Mouse (Mus musculus): ENCODE results near the gene Eif4e3.
A peak's percentile ranks its signal among the peaks of the same experiment; 100 is the strongest.

The Eif4e3 gene

DNA sequence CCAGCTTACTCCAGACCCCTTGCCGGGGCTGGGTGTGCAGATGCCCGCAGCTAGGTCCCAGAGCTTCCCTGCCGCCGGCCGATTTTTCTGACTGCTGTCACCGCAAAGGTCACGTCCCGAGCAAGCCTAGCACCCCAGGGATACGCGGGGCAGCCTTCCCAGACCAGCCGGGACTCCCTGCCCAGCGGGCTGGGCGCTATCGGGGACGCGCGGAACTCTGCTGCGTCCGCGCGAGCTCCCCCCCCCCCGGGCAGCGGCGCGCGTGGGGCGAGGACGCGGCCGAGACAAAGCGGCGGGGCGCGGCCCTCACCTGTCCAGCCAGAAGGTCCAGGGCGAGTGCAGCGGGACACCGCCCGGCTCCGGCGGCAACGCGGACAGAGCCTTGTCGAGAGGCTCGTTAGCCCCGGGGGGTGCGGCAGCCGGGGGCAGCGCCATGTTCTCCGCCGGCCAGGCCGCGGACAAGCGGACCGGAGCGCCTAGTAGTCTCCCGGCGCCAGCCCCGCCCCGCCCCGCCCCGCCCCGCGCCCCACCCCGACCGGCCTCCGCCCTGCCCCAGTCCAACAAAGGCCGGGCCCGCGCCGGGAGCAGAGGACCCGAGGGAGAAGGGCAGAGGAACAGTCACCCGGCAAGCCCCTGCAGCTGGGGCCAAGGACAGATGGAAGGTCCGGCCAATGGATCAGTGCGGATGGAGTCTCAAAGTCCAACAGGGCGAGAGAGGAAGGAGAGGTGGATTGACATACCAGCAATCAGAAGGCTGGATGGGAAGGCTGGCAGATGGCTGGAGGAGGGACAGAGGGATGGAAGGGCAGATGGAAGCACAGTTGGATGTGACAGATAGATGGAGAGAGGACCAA lies at the start of gene Eif4e3, which contains the start of gene Gm20696:
TSS of gene Eif4e3 (minus strand) at position 454 of the 854 bp plus-strand sequence.
TSS of gene Gm20696 (minus strand) at position 480 of the 854 bp plus-strand sequence.
- DNase-seq (ENCODE audit: inconsistent ontology term): peak; percentile 67

DNA sequence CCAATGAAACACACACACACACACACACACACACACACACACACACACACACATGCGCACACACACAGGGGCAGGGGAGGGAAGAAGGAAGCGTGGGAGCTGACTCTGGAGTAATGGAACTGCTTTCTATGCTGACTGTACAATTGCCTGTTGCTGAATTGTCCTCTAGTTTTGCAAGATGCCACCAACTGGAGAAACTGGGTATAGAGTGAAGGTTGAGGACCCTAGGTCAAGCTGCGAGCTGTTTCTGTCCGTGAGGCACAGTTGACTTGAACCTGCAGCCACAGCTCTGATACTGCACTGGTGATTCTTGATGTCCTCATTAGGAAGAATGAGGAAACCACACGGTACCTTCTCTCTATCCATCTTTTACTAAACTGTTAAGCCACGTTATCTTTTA lies 49.3 kb upstream of the Eif4e3 start:
- no peak for DNase-seq (ENCODE audit: inconsistent ontology term)

DNA sequence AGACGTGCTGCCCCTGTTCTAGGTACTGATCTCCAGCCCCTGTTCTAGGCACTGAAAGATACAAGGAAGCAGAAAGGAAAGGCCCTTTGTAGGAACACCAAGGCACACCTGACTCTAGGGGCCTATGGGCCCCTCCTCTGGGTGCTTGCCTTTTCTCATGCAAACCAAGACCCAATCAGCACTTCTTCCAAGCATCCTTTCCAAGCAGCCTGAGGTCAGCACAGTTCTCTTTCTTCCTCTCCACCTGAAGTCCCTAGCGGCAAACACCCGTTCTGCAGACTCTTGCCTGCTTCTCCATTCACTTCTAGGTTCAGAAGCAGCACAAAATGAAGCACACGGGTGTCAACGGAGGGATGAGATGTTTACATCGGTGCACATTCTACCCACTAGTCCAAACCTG lies 48.6 kb upstream of the Eif4e3 start:
- no peak for DNase-seq (ENCODE audit: inconsistent ontology term)

DNA sequence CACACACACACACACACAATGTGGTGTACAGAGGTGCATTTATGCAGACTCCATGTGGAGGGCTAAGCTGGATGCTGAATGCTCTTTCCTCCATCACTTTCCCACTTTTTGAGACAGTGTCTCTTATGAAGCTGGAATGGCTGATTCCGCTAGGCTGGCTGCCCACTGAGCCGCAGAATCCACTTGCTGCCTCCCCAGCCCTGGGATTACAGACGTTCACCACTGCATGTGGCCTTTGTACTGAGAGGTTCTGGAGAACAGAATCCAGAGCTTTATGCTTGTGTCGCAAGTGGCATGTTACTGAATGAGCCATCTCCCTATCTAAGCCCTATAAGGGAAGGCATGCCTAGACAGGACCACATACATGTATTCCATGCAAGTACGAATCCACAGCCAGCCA lies 46.7 kb upstream of the Eif4e3 start:
- no peak for DNase-seq (ENCODE audit: inconsistent ontology term)

DNA sequence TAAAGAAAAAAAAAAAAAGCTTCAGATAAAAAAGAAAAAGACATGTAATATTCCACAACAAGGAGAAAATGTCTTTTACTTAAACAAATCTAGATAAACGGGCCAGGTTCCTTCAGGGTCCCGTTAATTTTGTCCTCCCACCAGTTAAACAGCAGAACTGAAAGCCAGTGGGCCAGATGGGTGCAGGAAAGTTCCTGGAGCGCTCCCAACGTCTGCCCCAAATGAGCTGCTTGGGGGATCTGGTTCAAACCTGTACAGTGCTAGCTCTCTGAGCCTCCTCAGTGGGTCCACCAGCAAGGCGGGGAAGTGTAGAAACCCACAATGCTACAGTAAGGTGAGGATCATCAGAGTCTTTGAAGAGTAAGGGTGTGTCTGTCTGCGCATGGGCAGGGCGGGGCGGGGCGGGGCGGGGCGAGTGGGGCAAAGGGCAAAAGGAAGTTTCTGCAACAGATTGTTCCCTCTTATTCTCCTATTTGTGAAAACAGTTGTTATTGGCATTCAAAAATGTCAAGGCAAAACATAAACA lies 45.1 kb upstream of the Eif4e3 start:
- no peak for DNase-seq (ENCODE audit: inconsistent ontology term)

DNA sequence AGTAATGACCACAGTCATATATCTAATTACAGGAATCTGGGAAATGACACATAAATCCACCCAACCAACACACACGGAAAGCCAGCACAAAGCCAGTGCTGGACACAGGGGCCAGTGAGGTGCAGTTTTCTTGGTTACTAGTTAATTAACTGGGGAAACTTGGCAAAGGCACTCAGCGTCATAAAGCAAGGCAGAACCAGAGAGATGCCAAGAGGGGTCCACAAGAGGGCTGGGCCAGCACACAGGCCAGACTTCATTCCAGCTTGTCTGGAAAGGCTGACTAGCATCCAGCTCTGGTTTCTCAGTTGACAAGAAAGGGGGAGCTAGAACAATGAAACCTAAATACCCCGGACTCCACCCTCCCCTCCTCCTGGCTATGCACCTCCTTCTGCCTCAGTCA lies 33.9 kb upstream of the Eif4e3 start:
- DNase-seq (ENCODE audit: inconsistent ontology term): no peak

DNA sequence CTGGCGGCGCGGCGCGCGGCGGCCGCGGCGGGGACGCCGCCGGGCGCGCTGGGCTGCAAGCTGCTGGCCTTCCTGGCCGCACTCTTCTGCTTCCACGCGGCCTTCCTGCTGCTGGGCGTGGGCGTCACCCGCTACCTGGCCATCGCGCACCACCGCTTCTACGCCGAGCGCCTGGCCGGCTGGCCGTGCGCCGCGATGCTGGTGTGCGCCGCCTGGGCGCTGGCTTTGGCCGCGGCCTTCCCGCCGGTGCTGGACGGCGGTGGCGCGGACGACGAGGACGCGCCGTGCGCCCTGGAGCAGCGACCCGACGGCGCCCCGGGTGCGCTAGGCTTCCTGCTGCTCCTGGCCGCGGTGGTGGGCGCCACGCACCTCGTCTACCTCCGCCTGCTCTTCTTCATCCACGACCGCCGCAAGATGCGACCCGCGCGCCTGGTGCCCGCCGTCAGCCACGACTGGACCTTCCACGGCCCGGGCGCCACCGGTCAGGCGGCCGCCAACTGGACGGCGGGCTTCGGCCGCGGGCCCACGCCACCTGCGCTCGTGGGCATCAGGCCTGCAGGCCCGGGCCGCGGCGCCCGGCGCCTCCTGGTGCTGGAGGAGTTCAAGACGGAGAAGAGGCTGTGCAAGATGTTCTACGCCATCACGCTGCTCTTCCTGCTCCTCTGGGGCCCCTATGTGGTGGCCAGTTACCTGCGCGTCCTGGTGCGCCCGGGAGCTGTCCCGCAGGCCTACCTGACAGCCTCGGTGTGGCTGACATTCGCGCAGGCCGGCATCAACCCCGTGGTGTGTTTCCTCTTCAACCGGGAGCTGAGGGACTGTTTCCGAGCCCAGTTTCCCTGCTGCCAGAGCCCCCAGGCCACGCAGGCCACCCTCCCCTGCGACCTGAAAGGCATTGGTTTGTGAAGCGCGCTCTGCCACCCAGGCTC lies 26.6 kb upstream of the Eif4e3 start:
- peak; percentile 13 for DNase-seq (ENCODE audit: inconsistent ontology term)

DNA sequence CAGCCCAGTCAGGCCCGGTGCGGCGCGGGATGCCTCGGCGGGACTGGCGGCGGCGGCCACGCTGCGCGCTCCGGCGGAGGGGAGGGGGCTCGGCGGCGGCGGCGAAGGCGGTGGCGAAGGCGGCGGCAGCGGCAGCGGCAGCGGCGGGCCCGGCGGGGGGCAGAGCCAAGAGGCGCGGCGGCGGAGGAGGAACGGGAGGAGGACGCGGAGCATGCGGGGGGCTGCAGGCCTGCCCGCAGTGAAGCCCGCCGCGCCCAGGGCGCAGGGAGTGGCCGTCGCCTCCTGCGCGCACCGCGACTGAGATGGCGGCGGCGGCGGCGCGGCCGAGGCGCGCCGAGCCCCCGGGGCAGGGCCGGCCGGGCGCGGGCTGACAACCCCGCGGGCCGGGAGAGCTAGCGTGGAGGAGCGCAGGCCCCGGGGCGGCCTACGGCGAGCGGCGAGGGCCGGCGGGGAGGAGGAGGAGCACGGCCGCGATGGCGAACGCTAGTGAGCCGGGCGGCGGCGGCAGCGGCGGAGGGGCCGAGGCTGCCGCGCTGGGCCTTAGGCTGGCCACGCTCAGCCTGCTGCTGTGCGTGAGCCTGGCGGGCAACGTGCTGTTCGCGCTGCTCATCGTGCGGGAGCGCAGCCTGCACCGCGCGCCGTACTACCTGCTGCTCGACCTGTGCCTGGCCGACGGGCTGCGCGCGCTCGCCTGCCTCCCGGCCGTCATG lies 25.8 kb upstream of the Eif4e3 start, which contains the start of gene Gpr27:
TSS of gene Gpr27 (plus strand) at position 474 of the 710 bp plus-strand sequence.
- peak; percentile 37 for DNase-seq (ENCODE audit: inconsistent ontology term)

DNA sequence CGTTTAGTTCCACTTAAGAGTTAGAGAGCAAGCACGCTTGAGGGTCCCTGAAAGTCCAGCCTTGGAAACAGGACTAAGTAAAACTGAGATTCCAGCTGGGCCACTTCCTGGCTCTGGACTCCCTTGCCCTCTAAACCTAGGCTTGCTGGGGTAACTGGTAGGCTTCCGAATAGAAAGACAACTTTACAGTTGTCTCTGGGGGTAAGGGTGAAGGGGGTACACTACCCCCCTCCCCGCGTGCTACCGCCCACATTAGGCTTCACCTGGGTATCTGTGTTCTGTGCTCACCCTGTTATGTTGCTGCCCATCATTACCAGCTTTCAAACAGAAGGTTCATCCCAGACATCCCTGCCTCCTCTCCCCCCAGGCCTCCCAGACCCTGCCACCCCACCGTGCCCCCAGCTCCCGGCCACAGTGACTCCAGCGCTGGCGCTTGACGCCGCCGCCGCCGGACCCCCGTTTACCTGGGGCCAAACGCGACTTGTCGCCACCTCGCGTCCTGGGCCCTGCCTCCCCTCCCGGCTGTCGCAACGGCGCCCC lies 25.2 kb upstream of the Eif4e3 start:
- DNase-seq (ENCODE audit: inconsistent ontology term): no peak

DNA sequence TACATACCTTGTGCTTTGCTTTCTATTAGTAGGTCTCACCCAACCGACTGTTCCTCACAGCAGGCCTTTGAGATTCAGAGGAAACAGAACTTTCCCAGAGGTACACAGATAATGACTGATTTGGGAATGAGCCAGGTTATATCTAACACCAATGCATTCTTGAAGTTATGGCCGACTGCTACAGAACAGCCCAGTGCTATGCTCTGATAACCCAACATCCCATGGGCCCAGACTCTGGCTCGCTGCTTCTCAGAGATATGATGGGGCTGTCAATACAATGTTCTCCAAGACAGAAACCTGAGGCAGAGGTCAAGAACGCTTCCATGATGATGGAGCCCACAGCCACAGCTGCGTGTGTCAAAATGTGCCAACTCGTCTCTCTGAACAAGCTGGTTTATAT lies 21.9 kb upstream of the Eif4e3 start:
- DNase-seq (ENCODE audit: inconsistent ontology term): no peak

DNA sequence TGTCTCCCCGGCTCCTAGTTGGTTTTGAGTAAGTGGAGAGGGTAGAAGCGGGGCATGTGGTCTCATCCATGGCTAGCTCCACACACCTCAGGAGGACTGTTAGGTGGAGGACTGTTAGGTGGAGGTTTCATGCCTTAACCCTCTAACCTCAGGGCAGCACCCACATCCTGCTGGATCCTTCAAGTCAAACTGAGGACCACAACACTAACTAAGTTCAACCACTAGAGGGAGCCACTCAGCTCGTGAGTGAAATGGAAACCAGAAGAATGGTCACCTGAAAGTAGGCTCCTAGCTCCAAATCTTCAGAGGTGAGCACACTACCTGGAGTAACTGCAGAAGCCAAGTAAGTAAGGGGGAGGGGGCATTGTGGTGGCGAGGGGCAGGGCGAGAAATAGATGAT lies 18.3 kb upstream of the Eif4e3 start:
- no peak for DNase-seq (ENCODE audit: inconsistent ontology term)

DNA sequence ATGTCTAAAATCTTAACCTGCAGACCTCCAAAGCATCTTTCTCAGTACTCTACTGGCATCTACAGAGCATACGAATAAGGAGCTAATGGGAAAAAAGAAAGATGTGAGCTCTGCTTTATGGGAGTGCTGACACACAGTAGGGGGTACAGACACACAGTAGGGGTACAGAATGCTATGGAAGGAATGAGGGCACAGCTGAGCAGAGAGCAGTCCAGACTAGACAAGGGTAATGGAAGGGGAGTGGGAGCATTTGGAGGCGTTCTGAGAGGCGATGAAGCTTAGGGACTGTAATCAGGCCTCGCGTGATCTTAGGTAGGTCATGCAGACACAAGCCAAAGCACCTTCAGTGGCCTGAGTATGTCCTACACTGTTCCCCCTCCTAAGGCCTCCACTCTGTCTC lies 17.4 kb upstream of the Eif4e3 start:
- DNase-seq (ENCODE audit: inconsistent ontology term): no peak

DNA sequence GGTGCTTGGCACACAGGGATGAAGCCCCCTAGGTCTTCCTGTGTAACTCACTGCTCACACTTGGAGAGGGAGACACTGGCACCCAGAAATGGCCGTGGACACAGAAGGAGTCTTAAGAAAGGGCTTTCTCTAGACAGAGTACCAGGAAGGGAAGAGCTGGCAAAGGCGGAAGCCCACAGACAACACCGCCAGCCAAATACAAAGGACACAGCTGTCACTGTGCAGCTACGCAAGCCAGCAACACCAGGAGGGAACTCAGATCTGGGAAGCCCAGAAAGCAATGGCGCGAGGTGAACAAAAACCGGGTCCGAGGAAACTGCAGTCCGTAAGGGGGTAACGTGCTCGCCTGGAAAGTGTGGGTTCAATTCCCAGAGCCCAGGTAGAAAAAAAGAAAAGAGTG lies 11.5 kb upstream of the Eif4e3 start:
- DNase-seq (ENCODE audit: inconsistent ontology term): no peak

DNA sequence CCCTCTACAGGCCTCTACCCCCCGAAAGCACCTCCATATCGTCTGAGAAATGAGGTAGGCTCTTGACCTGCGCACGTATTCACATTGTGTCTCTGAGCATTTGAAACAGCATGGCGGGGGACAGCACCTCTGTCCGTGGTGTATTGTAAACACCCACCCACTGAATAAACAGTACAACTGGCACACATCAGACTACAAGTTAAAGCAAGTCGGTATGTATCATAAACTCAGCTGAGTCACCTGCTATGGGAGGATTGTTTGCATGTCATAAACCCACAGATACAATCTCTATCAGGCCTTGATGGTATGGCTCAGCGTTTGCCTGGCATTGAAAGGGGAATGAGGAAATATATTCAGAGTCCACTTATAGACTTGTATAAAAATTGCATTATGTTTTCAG lies 10.8 kb upstream of the Eif4e3 start:
- DNase-seq (ENCODE audit: inconsistent ontology term): no peak

DNA sequence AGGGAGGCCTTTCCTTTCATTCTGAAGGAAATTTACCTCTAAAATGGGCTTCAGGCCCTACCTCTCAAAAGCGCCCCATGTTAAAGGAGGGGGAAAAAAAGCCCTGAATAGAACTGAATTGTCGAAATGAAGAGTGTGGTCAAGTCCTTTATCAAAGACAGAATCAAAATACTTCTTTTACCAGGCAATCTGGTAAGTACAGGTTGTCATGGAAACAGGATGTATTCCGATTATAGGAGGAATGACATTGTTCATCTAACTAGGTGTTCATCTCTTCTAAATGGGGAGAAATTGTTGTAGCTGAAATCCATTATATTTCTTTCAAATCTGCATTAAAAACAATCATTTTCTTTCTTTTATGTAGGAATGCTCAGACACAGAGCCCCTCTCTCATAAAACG lies 7.9 kb upstream of the Eif4e3 start:
- DNase-seq (ENCODE audit: inconsistent ontology term): no peak

DNA sequence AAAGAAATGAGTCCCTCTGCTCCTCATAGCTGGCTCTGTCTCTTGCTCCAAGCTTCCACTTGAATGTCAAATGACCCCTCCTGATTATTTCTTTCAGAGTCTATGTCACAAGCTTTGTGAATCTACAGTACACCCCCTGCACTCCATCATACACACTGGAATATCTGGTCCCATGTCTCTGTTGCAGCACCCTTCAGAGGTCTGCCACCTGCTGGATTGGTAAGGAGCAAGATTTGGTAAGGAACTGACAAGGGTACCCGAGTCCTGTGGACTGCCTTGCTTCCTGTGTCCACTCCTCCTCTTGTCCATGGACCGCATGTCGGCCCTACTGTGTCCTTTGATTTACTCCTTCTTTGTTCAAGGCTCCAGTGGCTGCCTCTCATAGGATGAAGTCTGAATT lies 5.2 kb upstream of the Eif4e3 start:
- no peak for DNase-seq (ENCODE audit: inconsistent ontology term)

DNA sequence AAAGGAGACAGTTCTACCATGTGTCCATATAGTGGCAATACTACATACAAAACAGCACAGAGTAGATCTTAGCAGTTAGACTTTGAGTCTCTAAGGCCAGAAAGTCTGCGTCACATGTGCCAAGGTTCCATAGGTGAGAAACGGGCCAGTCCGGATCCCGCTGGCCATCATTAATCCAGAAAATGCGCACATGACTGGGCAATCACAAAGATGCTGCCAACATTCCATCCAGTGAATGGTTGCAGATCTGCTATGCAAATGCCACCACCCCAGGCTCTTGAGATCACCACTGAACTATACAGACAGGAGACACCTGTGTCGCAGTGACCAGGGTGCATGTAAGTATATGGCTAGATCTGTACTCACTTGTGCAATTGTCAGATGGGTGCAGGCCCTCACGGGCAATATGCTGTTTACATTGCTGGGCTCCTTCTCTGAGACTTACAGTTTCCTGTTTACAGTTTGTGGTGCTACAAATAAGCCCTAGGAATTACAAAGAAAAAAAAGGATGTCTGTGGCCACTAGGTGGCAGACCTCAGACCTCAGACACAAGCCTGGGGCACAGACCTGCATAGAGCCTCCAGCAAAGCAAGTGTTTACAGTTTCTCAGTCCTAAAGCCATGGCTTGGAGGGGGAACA lies 4.0 kb upstream of the Eif4e3 start:
- peak; percentile 79 for DNase-seq (ENCODE audit: inconsistent ontology term)

DNA sequence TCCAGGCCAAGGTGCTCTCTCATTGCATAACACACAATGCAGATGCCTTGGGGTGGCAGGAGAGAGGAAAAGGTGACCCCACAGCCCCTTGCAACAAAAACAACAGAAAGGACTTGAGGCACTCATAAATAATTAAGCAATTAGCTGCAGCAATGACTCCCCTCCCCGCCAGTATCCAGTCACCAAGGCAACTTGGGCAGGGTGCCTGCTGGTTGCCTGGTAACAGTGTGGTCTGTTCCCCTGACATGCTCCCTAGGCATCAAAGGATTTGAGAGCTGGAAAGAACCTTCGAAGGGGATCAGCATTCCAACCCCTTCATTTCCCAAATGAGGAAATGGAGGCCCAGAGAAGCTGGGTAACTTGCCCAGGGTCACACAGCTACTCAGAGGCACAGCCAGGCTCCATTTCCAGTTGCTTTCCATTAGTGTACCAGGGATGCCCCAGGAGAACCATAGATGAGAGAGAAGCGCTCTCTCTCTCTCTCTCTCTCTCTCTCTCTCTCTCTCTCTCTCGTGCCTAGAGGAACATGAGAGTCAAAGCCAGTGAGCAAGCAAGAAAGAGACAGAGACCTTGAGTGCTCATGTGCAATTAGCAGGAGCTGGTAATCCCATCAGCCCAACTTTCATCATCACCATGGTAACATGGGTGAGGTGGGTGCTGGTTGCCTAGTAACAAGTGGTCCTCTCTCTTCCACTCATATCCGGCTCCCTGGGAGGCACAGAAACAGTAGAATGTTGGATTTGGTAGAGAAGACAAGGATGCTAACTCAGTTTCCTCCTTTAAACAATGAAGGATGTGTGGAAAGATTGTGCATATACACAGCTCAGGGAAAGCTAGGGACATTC lies 3.1 kb upstream of the Eif4e3 start:
- peak; percentile 74 for DNase-seq (ENCODE audit: inconsistent ontology term)

DNA sequence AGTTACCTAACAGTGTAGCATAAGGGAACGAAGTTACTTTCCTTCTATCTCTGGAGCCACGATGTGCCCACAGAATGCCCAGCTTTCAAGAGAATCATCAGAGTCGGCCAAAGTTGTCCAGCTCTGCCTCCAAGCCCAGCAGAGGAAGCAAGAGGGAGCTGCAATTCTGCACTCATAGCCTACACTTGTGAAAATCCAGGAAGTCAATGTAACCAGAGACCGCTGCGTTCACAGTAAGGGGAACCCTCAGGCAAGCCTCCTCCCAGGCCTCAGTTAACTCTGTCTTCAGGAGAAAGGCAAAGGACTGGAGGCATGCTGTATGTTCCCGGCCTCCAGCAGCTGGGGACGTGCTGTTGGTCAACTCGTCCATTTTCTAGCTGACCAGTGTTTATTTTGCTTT lies 719 bp upstream of the Eif4e3 start:
- no peak for DNase-seq (ENCODE audit: inconsistent ontology term)

All from Muller cell, postnatal 12 days (primary cell).